Mouse (Mus musculus): ENCODE results near the gene Usp19. TPM values are rescaled to one million over a fixed set of nuclear protein-coding genes. Genes with fewer than 3 reads are reported as not detected.

The Usp19 gene
- total RNA-seq, 2 experiments from 2014 or later, result 204 to 213 TPM

DNA sequence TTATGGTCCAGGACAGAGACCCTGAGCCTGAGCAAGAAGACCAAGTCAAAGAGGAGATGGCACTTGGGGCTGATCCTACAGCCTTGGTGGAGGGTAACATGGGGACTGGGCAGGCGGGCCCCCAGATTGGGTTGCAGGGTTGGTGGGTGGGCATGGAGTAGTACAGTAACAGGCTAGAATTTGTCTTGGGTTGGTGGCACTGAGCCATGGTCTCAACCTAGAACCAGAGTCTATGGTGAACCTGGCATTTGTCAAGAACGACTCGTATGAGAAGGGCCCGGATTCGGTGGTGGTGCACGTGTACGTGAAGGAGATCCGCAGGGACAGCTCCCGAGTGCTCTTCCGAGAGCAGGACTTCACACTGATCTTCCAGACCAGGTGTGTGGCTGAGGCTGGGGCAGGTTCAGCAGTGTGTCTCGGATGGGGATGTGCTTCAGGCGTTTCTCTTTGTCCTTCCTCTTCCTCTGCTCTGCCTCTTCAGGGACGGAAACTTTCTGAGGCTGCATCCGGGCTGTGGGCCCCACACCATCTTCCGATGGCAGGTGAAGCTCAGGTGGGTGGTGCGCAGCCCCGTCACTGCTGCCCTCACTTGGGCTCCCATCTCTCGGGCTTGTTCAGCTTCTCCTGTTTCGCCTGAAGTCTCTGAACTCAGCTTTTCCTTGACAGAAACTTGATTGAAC lies 3.9 kb downstream of the Usp19 start:
- DNase-seq, result no peak

GRCm38 (mm10) chr9:108494905-108495304 lies 4.5 kb downstream of the Usp19 start:
- no peak for DNase-seq

GRCm38 (mm10) chr9:108499231-108499630 lies 8.8 kb downstream of the Usp19 start:
- DNase-seq, result no peak

GRCm38 (mm10) chr9:108499943-108500342 lies 9.5 kb downstream of the Usp19 start:
- DNase-seq, result no peak

- DNase-seq, result no peak
These were observed 16.5 kb downstream of the Usp19 start for GRCm38 (mm10) chr9:108506901-108507300.

GRCm38 (mm10) chr9:108507619-108508434 lies 17.4 kb downstream of the Usp19 start, which contains the start of gene Qars:
Gene Qars (plus strand): TSS chr9:108507706.
- peak; percentile 94 to 95 for DNase-seq

DNA sequence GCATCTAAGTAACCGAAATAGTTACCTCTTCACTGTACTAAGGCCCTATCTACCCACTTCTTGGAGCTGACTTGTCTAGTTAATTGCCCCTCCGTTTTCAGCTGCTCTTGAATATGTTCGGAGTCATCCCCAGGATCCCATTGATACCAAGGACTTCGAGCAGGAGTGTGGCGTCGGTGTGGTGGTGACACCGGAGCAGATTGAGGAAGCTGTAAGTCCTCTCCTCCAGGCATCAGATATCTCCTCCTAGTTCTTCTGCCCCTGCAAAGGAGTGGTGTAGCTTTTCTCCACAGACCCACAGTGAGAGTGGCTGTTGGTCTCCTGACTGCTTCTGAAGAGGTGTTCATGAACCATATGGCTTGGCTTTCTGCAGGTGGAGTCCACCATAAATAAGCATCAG lies 18.4 kb downstream of the Usp19 start:
- DNase-seq, result no peak

GRCm38 (mm10) chr9:108516380-108517251 lies 26.2 kb downstream of the Usp19 start, which contains the start of gene Qrich1:
Gene Qrich1 (plus strand): TSS chr9:108516806.
- DNase-seq, result peak; percentile 94 to 95

GRCm38 (mm10) chr9:108517253-108517930 lies 27.0 kb downstream of the Usp19 start:
- peak; percentile 88 to 93 for DNase-seq

DNA sequence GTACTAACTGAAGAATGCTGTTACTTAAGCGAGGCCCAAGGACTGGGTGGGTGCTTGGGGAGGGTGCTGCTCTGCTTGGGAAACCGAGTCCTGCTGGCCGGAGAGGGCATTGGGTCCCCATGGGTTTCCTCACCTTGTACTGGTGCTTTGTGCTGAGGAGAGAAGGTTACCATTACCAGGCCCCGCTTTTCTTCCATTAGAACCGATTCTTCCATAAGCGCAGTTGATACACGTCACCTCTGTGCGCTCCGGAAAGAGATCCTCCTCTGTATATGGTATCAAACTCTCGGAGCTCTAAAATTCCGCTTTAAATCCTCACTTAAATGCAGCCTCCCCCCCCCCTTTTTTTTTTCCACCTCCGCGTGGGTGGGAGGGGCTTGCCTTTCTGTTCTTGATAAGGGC lies 27.5 kb downstream of the Usp19 start:
- DNase-seq, result peak in 1 of 2 experiments; percentile 34

- no peak for DNase-seq
These were observed 31.2 kb downstream of the Usp19 start for GRCm38 (mm10) chr9:108521604-108522003.

GRCm38 (mm10) chr9:108523341-108523740 lies 32.9 kb downstream of the Usp19 start:
- DNase-seq, result no peak

GRCm38 (mm10) chr9:108525400-108525799 lies 35.0 kb downstream of the Usp19 start:
- DNase-seq, result peak; percentile 36 to 43

- DNase-seq, result no peak
These were observed 40.6 kb downstream of the Usp19 start for GRCm38 (mm10) chr9:108530954-108531353.

GRCm38 (mm10) chr9:108531496-108531895 lies 41.1 kb downstream of the Usp19 start:
- no peak for DNase-seq

- peak in 1 of 2 experiments; percentile 35 for DNase-seq
These were observed 50.4 kb downstream of the Usp19 start for GRCm38 (mm10) chr9:108540846-108541245.

DNA sequence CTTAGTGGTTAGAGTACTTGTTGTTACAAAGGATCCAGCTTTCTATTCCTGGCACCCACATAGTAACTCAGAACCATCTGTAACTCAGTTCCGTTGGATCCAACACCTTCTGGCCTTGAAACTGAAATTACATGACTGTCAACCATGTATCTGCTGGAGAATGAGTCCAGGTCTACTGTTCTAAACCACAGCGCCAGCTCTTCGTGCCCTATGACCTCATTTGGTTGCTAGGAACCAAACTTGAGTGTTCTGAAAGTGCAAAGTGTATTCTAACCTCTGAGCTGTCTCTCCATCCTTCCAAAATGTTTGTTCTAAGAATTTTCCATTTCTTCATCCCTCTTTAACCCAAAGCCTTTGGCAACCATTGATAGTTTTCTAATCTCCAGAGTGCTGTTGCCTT lies 55.6 kb downstream of the Usp19 start:
- DNase-seq, result no peak

GRCm38 (mm10) chr9:108546875-108547274 lies 56.5 kb downstream of the Usp19 start:
- no peak for DNase-seq
